Mouse (Mus musculus) liver, postnatal 0 days (tissue): ENCODE data around the gene Inpp5b. TPM values are rescaled to one million over a fixed set of nuclear protein-coding genes. Genes with fewer than 3 reads are reported as not detected.

Experiments used
- ATAC-seq: fragments of 200-750 bp; cut with Nextera tagmentation; 2 replicates; pipeline ENCODE4 v1.8.0; 2017; ENCODE audit warnings: mild to moderate bottlenecking, moderate library complexity
- DNase-seq: peaks from one replicate; pipeline ENCODE4 v3.0.0-alpha.2; 2016
- H3K27ac ChIP-seq: fragments of 300-500 bp; sonication (generic); 2 replicates; pipeline ENCODE4 v1.5.1; 2014; ENCODE audit warnings: antibody characterized with exemption, moderate library complexity, mild to moderate bottlenecking, low read depth
- H3K27me3 ChIP-seq: fragments of 300-500 bp; sonication (generic); 2 replicates; pipeline ENCODE4 v1.6.1; 2014; ENCODE audit warnings: low read length, control low read depth, mixed read lengths; ENCODE audit not compliant: insufficient read depth
- H3K36me3 ChIP-seq: fragments of 300-500 bp; sonication (generic); replicated peaks from 2 replicates; pipeline ENCODE4 v1.6.1; 2014; ENCODE audit warnings: mild to moderate bottlenecking, control low read depth, low read length, moderate library complexity, mixed read lengths; ENCODE audit not compliant: insufficient read depth
- H3K4me1 ChIP-seq: fragments of 300-500 bp; sonication (generic); 2 replicates; pipeline ENCODE4 v1.6.1; 2014; ENCODE audit warnings: antibody characterized with exemption, mild to moderate bottlenecking, control low read depth; ENCODE audit not compliant: insufficient read depth
- H3K4me2 ChIP-seq: fragments of 300-500 bp; sonication (generic); 2 replicates; pipeline ENCODE4 v1.6.1; 2014; ENCODE audit warnings: low read depth, mild to moderate bottlenecking, low read length, moderate library complexity, mixed read lengths
- H3K4me3 ChIP-seq: fragments of 300-500 bp; sonication (generic); 2 replicates; pipeline ENCODE4 v1.5.1; 2014; ENCODE audit warnings: low read depth, low read length
- H3K9ac ChIP-seq: fragments of 300-500 bp; sonication (generic); replicated peaks from 2 replicates; pipeline ENCODE4 v1.6.1; 2014; ENCODE audit warnings: mild to moderate bottlenecking, moderate library complexity
- H3K9me3 ChIP-seq: fragments of 300-500 bp; sonication (generic); 2 replicates; pipeline ENCODE4 v1.6.1; 2016; ENCODE audit warnings: mild to moderate bottlenecking, control low read depth, low read length, mixed read lengths
- CTCF ChIP-seq: sonication (generic); IDR thresholded peaks from 2 replicates; pipeline ENCODE4 v1.5.1; 2016; ENCODE audit warnings: antibody characterized with exemption, low read depth
- EP300 ChIP-seq: IDR thresholded peaks from 2 replicates; pipeline ENCODE4 v1.6.1; 2016; ENCODE audit warnings: antibody characterized with exemption, low read depth, mild to moderate bottlenecking
- WGBS: fragments of 180-500 bp; shearing (Covaris S2); extraction: QIAGEN DNeasy Blood & Tissue Kit; methylation state at CpG from one replicate; pipeline ENCODE4 v1.1.7; 2014; ENCODE audit not compliant: insufficient replicate concordance; 5-methylcytosine and 5-hydroxymethylcytosine counted together
- polyA plus RNA-seq: library from polyadenylated mRNA; unstranded; fragments of >200 nt; fragmentation: Nextera tagmentation; extraction: Ambion mirVana; gene quantifications from 2 replicates; pipeline ENCODE4 v1.2.1, GENCODE M21; 2015

Gene Inpp5b
- polyA plus RNA-seq, 1 experiment from 2014 or later, result 19.5 TPM

DNA sequence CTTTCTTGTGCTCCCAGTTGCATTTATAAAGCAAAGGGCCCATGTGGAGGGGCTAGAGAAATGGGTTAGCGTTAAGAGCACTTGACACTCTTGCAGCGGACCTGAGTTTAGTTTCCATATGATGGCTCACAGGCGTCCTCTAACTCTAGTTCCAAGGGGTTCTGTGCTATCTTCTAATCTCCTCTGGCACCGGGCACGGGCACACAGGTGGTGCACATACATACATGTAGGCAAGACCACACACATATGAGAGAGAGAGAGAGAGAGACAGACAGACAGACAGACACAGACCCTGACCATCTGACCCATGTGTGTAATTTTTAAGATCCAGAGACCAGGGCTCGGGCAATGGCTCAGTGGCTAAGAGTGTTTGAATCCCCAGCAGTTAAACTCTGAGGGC lies 32.3 kb downstream of the Inpp5b start:
- Histone ChIP-seq H3K27me3 (no peaks in the 10 kb centered on the region), H3K9me3 (no peaks in the 10 kb centered on the region), H3K4me3 (no peak overlapping the region), H3K4me1 (peaks cover 39% of the 10 kb centered on the region), H3K27ac (peak overlapping the region; percentile 89), H3K9ac (peak overlapping the region; percentile 31; the same call in 1 of the 2 replicates), H3K36me3 (peaks cover 15% of the 10 kb centered on the region), H3K4me2 (peak overlapping the region; percentile 57)
- DNase-seq (peak; percentile 22), ATAC-seq (peak; percentile 60)
- TF ChIP-seq EP300, result no peak
- TF ChIP-seq CTCF, result no peak
- whole genome bisulfite sequencing, result 75% methylated on average over 6 of the region's 6 CpGs

DNA sequence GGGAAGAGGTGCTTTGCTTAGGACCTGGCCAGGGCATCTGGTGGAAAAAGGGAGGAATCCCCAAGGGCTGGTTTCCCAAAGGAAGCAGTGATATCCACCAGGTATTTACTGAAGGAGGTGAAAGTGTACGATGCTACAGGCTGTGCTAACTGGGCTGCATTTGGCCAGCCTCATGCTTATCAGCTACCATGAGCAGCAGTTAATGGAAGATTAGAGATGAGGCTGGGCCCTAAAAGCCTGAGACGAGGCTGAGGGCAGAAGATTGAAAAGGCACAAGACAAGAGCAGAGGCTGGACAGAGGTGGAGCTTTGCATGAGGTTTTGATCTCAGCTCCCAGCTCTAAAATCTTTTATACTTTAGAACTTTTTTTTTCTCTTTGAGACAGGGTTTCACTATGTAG lies 32.8 kb downstream of the Inpp5b start:
- H3K27ac ChIP-seq, result peak overlapping the region; percentile 89
- peaks cover 18% of the 10 kb centered on the region for H3K36me3 ChIP-seq
- ATAC-seq (peak; percentile 96), DNase-seq (peak; percentile 45)
- WGBS, result 39% methylated on average over 2 of the region's 2 CpGs
- no peaks in the 10 kb centered on the region for H3K27me3 ChIP-seq
- H3K9ac ChIP-seq, result peak overlapping the region; percentile 31; the same call in 1 of the 2 replicates
- H3K9me3 ChIP-seq, result no peaks in the 10 kb centered on the region
- H3K4me3 ChIP-seq, result no peak overlapping the region
- peaks cover 35% of the 10 kb centered on the region for H3K4me1 ChIP-seq
- TF ChIP-seq EP300 (peak; percentile 96), CTCF (no peak)
- H3K4me2 ChIP-seq, result peak overlapping the region; percentile 57

DNA sequence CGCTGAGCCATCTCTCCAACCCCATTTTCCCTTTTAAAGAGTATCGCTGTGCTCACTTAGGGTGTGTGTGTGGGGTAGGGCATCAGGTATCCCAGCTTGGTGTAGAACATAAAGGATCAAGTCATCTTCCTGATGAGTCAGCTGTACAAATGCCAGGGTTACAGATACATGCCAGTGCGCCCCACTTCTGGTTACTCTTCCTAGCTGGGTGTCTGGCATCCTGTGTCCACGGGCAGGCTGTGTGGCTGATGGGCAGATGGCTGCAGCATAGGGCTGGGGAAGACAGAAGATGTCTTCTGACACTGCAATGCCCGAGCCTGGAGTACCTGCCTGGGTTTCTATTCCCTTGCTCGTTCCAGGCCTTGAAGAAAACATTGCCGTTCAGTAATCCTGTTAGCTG lies 39.7 kb downstream of the Inpp5b start:
- Histone ChIP-seq H3K27me3 (no peaks in the 10 kb centered on the region), H3K4me1 (no peaks in the 10 kb centered on the region), H3K36me3 (peaks cover 77% of the 10 kb centered on the region), H3K27ac (no peak overlapping the region), H3K4me3 (no peak overlapping the region), H3K9me3 (no peaks in the 10 kb centered on the region), H3K9ac (no peak overlapping the region), H3K4me2 (no peak overlapping the region)
- 86% methylated on average over 7 of the region's 7 CpGs for WGBS
- no peak for TF ChIP-seq CTCF
- TF ChIP-seq EP300, result no peak
- DNase-seq (no peak), ATAC-seq (no peak)

DNA sequence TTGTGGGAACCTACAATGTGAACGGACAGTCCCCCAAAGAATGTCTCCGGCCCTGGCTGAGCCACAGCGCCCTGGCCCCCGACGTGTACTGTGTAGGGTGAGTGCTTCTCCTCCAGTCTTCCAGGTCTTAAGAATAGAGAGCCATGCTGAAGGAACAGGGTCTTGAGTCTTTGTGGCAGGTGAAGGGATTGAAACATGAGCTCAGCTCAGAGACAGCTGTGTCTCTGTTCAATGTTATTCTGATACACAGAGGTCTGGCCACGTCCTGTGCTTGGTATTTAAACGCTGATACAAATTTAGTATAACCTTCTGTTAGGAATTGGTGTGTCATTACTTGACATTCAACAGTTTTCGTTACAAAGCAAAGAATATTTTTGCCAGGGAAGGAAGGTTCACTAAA lies 40.7 kb downstream of the Inpp5b start:
- WGBS, result 86% methylated on average over 8 of the region's 8 CpGs
- Histone ChIP-seq H3K36me3 (peaks cover 83% of the 10 kb centered on the region), H3K9ac (no peak overlapping the region), H3K27ac (no peak overlapping the region), H3K4me3 (no peak overlapping the region), H3K4me1 (no peaks in the 10 kb centered on the region), H3K27me3 (no peaks in the 10 kb centered on the region), H3K9me3 (no peaks in the 10 kb centered on the region), H3K4me2 (no peak overlapping the region)
- DNase-seq (no peak), ATAC-seq (no peak)
- no peak for TF ChIP-seq EP300

DNA sequence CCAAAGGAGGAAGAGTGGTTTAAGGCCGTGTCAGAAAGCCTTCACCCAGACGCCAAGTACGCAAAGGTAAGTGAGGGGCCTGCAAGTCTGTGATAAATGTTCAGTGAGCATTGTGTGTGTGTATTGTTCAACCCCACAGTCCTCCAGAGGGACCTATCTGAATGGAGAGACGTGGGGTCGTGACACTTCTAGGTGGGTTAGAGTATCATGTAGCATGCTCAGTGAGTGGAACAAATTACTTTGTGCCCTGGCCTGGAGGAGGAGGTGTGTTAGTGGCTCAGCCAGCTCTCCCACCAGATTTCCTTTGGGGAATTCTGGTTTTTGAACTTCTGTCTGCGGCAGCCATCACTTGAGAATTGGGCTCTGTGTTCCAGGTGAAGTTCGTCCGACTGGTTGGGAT lies 42.3 kb downstream of the Inpp5b start:
- WGBS, result 92% methylated on average over 8 of the region's 8 CpGs
- Histone ChIP-seq H3K4me1 (no peaks in the 10 kb centered on the region), H3K4me3 (no peak overlapping the region), H3K27ac (no peak overlapping the region), H3K4me2 (no peak overlapping the region), H3K27me3 (no peaks in the 10 kb centered on the region), H3K9ac (no peak overlapping the region), H3K36me3 (peaks cover 83% of the 10 kb centered on the region), H3K9me3 (no peaks in the 10 kb centered on the region)
- DNase-seq (no peak), ATAC-seq (no peak)
- TF ChIP-seq CTCF (no peak), EP300 (no peak)

DNA sequence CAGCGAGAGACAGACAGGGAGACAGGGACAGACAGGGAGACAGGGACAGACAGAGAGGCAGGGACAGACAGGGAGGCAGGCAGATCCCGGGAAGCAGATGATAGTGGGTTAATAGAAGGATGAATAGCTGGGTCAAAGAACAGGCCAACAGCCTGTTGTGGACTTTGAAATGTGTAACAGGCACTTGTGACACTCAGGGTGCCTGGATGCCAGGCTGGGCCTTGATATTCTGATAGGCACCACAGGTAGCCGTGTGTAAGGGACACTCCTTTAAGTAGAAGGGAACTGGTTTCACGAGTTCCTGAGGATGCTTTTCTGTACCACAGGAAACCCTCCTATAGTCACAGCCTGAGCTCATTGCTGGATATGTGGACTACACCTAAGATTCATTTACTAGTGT lies 48.4 kb downstream of the Inpp5b start:
- no peaks in the 10 kb centered on the region for H3K9me3 ChIP-seq
- H3K9ac ChIP-seq, result 0 out of 2 replicates have a peak overlapping the region, but pooled peaks have one; percentile 16
- no peak overlapping the region for H3K4me3 ChIP-seq
- no peak overlapping the region for H3K4me2 ChIP-seq
- peak; percentile 78 for ATAC-seq
- H3K27me3 ChIP-seq, result no peaks in the 10 kb centered on the region
- no peak for DNase-seq
- TF ChIP-seq CTCF (no peak), EP300 (no peak)
- WGBS, result 76% methylated on average over 4 of the region's 4 CpGs
- peaks cover 92% of the 10 kb centered on the region for H3K36me3 ChIP-seq
- H3K27ac ChIP-seq, result peak overlapping the region; percentile 62; the same call in 1 of the 2 replicates
- H3K4me1 ChIP-seq, result no peaks in the 10 kb centered on the region

DNA sequence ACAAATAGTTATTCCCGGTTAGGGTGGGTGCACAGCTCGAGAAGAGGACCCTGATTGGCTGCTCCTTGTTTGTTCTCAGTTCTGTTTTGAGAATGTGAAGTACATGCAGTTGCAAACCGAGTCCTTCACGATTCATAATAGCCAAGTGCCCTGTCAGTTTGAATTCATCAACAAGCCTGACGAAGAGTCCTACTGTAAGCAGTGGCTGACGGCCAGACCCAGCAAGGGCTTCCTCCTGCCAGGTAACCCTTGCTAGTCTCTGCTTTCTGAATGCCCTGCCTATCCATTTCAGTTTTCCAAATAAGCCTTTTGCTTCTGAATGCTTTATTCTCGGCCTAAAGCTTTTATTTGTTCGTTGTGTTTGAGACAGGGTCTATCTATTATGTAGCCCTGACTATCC lies 50.5 kb downstream of the Inpp5b start:
- H3K4me3 ChIP-seq, result no peak overlapping the region
- WGBS, result 88% methylated on average over 8 of the region's 8 CpGs
- H3K36me3 ChIP-seq, result peaks cover 86% of the 10 kb centered on the region
- TF ChIP-seq EP300 (no peak), CTCF (no peak)
- no peak for ATAC-seq
- no peak for DNase-seq
- H3K4me2 ChIP-seq, result no peak overlapping the region
- H3K27me3 ChIP-seq, result no peaks in the 10 kb centered on the region
- no peak overlapping the region for H3K9ac ChIP-seq
- no peak overlapping the region for H3K27ac ChIP-seq
- H3K9me3 ChIP-seq, result no peaks in the 10 kb centered on the region
- H3K4me1 ChIP-seq, result no peaks in the 10 kb centered on the region
